Mouse (Mus musculus) lung, postnatal 0 days (tissue): ENCODE measurements around the gene Ccnl2.

ENCODE experiments used
- CTCF ChIP-seq: IDR thresholded peaks from 2 replicates; pipeline ENCODE4 v1.5.1; 2016; ENCODE audit warnings: antibody characterized with exemption, mild to moderate bottlenecking
- EP300 ChIP-seq: IDR thresholded peaks from 2 replicates; pipeline ENCODE4 v1.6.1; 2016; ENCODE audit warnings: antibody characterized with exemption, mild to moderate bottlenecking, control low read depth

- TF ChIP-seq CTCF = no peak
- TF ChIP-seq EP300 = no peak
These were observed 37.1 kb downstream of the Ccnl2 start for GRCm38 (mm10) chr4:155849391-155849790.
